Mouse (Mus musculus) testis, adult 2 months (tissue): ENCODE results near the gene Pcp4l1.

Source experiments
- CTCF ChIP-seq: fragments of 200-500 bp; IDR thresholded peaks from 2 replicates; pipeline ENCODE4 v1.5.1; 2012; ENCODE audit warnings: low read depth, mild to moderate bottlenecking, inconsistent platforms, low read length, moderate library complexity; ENCODE audit not compliant: control insufficient read depth, insufficient read depth, insufficient replicate concordance
- POLR2A ChIP-seq: fragments of 200-500 bp; IDR thresholded peaks from 2 replicates; pipeline ENCODE4 v1.6.1; 2012; ENCODE audit warnings: low read depth, mild to moderate bottlenecking, inconsistent platforms, low read length, moderate library complexity; ENCODE audit not compliant: control insufficient read depth

GRCm38 (mm10) chr1:171203471-171204248 lies 7.6 kb upstream of the Pcp4l1 start:
- TF ChIP-seq POLR2A (no peak), CTCF (no peak)
